Mouse (Mus musculus): Measurements from ENCODE around the gene Zbtb12. TPM values are rescaled to one million over a fixed set of nuclear protein-coding genes. Genes with fewer than 3 reads are reported as not detected.
"Not testable (repeated sequence)": the region's sequence is repeated elsewhere in the genome, so short reads cannot be mapped to it uniquely, and the experiment has no call there.

The Zbtb12 gene
- 1 to 10 TPM; 7.3 to 7.9 (median 7.6) TPM for total RNA-seq (2022)

DNA sequence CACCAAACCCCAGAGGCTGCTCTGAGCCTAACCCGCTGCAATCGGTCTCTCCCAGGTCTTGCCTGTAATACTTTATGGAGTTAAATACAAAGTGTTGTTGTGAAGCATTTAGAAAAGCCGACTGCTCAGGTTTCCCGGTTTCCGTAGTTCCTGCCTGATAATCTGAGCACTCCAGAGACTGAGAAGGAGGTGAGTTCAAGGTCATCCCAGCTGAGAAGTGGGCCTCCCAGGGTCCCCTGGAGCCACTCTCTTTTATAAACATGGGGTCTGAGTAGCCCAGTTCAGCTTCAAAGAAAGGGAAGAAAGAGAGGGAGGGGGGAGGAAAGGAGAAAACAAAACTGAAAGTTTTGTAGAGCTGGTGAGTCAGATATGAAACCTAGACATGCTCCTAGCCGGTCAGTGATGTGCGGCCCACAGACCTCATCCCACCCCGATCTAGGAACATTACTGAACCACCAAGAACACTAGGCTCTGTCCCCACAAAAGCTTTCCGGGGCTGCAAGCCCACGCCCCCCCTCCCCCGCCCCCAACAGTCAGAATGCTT is at the start of gene Zbtb12:
TSS of gene Zbtb12 (plus strand) at position 148 of the 544 bp plus-strand sequence.
- DNase-seq (ENCODE audit: low spot score in 2 of 2): no peak

DNA sequence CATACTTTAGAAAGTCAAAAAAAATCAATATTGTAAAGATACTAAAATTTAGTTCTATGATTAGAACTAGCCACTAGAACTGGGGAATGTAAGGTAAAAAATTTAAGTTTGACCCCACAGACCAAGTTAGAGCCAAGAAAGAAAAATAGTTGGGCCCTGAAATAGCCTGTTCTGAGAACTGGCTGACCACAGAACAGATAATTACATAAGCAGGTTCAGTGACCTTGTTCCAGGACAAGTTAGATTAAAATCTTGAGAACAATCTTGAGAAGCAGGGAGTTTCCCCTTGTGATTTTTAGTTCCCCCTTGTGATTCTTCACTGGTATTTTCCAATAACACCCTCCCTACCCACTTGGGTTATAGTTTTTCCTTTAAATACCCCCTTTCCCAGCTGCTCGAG is 48.5 kb upstream of the Zbtb12 start:
- DNase-seq (ENCODE audit: low spot score in 2 of 2): not testable (repeated sequence)

DNA sequence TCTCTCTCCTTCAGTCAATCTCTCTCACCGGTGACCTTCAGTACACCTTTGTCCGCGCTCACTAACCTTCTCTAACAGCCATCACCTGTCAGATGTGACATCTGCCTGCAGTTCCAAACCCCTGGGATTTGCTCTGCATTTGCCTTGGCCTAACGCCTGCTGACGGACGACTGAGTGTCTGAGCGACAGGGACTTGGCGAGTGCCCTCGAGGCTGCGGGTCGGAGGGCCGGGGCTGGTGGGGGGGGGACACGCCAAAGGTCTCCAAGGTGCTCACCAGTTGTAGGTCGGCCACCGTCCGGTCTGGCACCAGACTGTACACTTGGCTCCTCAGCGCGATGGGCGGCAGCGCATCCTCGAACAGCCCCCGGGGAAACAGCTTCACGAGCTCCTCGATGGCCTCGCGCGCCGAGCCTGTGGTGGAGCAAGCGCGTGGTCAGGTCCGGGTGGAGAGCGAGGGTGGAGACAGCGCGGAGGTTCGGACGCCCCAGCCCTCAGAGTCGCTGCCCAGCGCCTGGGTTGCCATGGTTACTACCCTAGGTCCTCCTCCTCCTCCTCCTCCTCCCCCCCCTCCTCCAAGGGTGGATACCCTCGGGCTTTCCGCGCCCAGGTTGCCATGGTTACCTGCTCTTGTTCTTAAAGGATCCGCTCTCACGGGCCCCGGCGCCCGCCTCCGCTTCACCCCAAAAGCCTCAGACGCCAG is 43.0 kb upstream of the Zbtb12 start:
- no peak for DNase-seq (ENCODE audit: low spot score in 2 of 2)

DNA sequence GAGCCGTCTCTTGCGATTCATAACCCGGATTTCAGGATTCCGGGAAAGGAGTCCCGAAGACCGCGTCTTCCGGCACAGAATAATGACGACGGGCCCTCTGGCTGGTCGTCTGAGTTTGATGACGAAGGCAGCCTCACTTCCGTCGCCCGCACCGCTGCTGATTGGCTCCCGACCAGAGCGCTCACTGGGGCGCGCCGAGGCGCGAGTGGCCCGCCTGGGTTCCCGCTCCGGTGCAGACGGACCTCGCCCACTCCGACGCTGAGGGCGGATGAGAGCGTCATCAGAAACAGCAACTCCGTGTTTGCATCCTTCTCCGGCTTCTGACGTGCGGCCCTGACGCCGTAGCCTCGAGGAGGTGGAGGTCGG is 42.4 kb upstream of the Zbtb12 start, which contains the start of the genes Stk19 and Dxo:
TSS of gene Stk19 (minus strand) at position 90 of the 366 bp plus-strand sequence.
TSS of gene Dxo (plus strand) at position 164 of the 366 bp plus-strand sequence.
- peak; percentile 82 to 88 for DNase-seq (ENCODE audit: low spot score in 2 of 2)

DNA sequence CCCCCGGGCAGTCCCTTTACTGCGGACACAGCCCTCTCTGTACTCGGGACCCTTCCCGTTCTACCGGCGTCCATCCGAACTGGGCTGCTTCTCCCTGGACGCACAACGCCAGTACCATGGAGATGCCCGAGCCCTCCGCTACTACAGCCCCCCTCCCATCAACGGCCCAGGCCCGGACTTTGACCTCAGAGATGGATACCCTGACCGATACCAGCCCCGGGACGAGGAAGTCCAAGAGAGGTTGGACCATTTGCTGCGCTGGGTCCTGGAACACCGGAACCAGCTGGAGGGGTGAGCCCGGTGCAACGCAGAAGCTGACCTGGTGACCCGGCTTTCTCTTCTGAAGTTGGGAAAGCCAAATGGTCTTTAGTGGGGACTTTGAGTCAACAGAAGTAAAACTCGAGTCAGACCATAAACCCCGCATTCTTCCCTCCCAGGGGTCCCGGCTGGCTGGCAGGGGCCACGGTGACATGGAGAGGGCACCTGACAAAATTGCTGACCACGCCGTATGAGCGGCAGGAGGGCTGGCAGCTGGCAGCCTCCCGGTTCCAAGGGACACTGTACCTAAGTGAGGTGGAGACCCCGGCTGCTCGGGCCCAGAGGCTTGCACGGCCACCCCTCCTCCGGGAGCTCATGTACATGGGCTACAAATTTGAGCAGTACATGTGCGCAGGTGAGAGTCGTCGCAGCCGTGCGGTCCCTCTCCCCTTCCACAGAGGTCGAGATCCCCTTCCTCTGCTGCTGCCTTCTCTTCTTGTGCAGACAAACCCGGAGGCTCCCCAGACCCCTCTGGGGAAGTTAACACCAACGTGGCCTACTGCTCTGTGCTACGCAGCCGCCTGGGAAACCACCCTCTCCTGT is 41.6 kb upstream of the Zbtb12 start:
- DNase-seq (ENCODE audit: low spot score in 2 of 2): no peak

DNA sequence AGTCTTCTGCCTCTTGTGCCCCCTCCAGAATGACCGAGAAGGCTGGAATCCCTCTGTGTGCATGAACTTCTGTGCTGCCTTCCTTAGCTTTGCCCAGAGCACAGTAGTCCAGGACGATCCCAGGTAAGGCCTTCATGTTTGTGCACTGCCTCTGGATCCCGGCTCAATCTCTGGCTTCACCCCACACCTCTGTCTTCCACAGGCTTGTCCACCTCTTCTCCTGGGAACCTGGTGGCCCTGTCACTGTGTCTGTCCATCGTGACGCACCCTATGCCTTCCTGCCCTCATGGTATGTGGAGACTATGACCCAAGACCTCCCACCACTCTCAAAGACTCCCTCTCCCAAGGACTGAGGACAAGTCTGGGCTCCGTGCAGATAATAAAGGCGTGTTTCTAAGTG is 40.5 kb upstream of the Zbtb12 start:
- no peak for DNase-seq (ENCODE audit: low spot score in 2 of 2)

DNA sequence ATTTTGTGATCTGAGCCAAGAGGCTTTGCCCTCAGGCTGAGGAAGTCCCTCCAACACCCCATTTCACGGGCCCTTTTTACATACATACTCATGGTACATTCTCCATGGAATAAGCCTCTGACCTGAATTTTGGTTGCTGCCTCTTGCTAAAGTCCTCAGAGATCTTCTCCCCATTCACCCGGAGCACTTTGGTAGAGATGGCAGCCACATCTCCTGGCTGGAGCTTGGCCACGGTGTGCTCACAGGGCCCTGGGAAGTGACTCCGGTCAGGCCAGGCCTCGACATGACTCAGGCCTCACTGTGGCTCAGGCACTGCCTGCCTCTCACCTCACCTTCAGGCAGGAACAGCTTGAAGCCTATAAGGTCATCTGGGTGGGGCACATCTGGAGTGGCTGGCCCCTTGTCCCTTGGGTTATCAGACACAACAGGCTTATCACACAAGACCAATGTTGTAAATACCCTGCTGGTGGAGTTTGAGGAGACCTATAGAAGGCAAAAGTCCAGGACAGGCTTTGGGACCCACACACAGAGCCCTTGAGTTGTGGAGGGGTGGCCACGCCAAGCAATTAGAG is 38.5 kb upstream of the Zbtb12 start:
- no peak for DNase-seq (ENCODE audit: low spot score in 2 of 2)

DNA sequence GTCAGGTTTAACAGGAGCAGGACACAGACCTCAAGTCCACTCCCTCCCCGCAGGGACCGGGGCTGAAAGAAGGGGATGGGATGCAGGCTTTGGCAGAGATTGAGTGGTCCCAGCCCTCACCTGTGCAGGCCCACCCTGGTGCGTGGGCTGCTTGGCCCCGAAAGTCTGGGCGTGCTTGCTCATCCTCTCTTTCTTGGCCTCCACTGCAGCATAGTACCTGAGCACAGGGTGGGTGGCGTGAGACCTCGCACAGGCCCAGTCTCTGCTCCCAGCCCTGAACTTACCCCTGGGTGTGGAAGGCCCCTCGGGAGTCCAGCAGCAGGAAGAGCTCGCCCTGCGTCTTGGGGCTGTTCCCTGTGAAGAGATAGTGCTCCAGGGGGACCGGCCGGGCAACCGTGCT is 34.4 kb upstream of the Zbtb12 start:
- no peak for DNase-seq (ENCODE audit: low spot score in 2 of 2)

DNA sequence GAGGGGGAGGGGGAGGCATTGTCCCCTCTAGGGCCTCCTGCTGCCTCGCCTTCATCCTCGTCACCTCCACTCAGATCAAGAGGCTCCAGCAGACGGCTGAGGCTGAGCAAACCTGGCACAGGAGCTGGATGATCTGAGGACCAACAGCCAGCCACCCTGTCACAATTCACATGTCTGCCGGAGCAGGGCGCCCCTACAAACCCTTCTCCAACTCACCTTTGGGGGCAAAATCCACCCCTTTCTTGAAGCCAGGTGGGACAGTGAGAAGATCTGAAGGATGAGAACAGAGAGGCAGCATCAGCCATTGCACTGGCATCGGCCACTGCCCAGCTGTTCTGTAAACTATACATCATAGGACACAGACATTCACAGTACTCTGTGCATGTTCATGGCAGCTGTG is 32.1 kb upstream of the Zbtb12 start:
- DNase-seq (ENCODE audit: low spot score in 2 of 2): no peak

DNA sequence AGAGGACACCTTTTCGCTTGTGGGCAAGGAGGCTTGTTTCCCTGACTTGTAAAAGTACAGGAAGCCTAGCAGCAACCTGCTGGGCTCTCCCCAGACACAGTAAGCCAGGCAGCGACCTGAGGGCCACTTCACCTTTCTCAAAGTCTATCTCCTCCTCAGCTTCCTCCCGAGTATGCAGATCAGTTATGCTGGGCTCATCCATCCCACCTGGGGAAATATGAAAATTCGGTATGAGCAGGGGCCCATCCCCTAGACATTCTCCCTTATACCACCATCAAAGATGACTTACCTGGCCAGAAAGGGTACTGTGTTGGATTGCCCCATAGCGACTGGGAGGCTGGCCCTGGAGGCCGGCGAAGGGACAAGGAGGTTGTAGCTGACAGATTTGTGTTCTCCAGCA is 31.7 kb upstream of the Zbtb12 start:
- DNase-seq (ENCODE audit: low spot score in 2 of 2): no peak

DNA sequence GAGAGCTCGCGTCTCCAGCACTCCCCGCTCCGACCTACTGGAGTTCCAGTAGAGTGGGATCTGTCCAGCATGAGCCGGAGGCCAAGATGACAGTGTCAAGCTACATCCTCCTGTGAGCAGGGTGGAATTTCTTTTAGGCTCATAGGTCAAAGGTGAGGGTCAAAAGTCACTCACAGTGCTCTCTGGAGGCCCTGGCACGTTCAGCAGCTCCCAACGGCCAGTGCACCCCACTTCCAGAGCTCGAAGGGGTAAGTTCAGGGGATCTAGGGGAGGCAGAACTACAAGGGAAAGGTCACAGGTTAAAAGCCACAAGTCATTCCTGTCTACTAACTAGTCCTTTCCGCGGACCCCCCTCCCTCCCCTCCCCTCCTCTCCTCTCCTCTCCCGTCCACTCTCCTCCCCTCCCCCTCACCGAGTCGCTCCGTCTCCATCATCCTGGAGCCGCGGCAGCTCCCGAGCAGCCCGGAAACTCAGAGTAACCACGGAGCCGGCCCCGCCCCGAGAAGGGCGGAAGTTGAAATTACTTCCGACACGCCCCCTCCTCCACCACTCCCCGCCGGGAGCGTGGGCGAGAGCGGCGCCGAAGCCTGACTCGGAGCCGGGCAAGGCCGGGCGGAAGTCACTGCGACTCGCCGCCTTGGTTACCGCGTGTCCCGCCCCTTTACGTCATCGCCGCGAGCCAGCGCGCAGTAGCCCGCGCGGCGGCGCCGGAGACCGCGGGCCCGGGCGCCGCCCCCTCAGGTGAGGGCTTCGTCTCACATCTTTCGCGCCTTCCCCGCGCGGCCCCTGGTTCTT is 29.4 kb upstream of the Zbtb12 start, which contains the start of the genes Skiv2l and Nelfe:
TSS of gene Skiv2l (minus strand) at position 489 of the 795 bp plus-strand sequence.
TSS of gene Nelfe (plus strand) at position 670 of the 795 bp plus-strand sequence.
- peak; percentile 95 to 96 for DNase-seq (ENCODE audit: low spot score in 2 of 2)

DNA sequence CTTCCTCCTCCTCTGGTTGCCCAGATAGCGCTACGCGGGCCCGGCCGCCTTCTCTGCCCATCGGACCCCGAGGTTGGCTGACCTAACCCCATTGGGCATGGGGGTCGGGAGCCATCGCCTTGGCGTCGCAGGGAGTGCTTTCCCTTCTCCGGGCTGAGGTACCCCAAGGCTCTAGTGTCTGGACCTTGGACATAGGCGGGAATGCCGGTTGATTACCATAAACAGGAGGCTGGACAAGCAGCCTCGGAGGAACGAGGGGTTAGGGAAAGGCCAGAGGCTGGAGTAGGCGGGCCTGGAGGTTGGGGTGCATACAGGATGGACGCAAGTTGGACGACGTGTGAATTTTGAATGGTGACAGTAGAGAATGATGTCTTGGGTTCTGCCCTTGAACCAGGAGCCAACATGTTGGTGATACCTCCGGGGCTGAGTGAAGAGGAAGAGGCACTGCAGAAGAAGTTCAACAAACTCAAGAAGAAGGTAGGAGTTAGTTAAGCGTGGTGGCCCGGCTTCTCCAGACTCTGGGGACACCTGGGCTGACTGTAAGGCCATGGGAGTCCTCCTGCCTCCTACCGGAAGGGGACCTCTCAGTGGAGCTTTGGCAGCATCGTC is 28.7 kb upstream of the Zbtb12 start:
- DNase-seq (ENCODE audit: low spot score in 2 of 2): no peak

DNA sequence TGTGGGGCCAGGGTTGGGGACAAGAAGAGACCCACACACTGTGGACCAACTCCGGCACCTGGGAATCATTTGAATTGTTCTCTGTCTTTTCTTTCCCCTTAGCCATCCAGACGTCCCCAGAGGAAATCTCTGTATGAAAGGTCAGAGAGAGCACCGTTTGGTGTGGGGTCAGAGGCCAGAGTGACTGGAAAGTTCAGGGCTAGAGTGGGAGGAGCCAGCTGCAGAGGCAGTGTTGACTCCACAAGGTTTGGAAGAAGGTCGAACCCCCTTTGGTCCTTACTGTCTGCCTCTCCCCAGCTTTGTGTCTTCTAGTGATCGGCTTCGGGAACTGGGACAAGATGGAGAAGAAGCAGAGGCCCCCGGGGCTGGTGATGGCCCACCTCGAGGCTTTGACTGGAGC is 25.8 kb upstream of the Zbtb12 start:
- DNase-seq (ENCODE audit: low spot score in 2 of 2): no peak

DNA sequence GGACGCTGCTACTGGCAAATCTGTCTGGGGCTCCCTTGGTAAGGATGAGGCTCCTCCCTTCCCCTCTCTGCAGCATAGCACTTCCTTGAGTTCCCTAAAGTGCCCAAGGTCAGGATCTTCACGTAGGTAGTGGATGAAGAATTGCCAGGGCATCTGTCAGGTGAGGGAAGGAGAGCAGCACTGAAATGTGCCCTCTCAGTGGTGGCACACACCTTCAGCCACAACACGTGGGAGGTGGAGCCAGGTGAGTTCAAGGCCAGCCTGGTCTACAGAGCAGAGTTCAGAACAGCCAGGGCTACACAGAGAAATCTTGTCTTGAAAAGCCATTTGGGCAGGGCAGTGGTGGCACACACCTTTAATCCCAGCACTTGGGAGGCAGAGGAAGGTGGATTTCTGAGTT is 24.5 kb upstream of the Zbtb12 start:
- no peak for DNase-seq (ENCODE audit: low spot score in 2 of 2)

DNA sequence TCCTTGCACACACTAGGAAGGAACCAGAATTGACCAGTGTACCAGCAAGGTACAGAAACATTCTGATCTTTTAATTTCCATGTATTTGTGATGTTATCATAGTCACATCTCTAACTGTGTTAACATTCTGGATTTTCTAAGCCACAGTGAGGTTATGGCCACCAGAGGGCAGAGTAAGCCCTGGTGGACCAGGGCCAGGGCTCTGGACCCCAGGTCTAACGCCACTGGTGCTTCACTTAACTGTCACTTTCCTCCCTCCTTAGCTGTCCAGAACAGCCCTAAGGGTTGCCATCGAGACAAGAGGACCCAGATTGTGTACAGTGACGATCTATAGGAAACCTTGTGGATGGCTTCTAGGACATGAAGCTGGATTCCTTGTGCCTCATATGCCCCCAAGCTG is 23.5 kb upstream of the Zbtb12 start:
- DNase-seq (ENCODE audit: low spot score in 2 of 2): peak in 1 of 2 experiments; percentile 32

DNA sequence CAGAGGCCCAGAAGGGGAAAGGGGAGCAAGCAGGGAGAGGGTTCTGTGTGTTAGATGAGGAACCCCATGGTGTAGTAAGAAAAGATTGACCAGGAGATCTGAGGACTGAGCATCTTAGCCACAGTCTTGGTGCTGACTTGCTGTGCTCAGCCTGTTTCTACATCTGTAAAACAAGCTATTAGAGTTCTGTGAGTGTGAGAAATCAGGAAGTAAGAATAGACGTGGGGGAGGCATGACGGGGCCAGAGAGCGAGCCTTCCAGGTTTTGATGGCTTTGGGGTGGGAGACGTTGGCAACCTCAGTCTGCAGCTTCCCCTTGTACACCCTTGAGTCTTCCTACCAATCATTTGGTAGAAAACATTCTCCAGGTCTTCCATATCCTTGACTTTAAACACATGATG is 20.6 kb upstream of the Zbtb12 start:
- DNase-seq (ENCODE audit: low spot score in 2 of 2): no peak

DNA sequence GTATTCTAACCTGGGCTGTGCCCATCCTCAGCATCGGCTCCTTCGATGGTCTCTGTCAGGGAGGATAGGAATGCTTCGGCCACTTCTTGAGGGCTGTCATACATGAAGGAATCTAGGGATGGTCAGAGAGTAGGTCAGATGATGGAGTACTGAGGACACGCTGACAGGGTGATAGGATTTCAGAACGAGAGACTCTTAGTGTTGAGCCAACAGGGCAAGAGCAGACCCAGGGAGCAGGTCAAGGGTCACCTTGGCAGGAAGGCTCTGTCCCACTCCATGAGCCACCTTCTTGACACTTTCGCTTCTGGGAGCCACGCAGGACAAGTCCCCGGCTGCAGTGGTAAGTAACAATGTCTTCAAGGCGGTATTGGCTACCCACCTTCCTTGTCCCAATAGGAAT is 18.8 kb upstream of the Zbtb12 start:
- DNase-seq (ENCODE audit: low spot score in 2 of 2): no peak

DNA sequence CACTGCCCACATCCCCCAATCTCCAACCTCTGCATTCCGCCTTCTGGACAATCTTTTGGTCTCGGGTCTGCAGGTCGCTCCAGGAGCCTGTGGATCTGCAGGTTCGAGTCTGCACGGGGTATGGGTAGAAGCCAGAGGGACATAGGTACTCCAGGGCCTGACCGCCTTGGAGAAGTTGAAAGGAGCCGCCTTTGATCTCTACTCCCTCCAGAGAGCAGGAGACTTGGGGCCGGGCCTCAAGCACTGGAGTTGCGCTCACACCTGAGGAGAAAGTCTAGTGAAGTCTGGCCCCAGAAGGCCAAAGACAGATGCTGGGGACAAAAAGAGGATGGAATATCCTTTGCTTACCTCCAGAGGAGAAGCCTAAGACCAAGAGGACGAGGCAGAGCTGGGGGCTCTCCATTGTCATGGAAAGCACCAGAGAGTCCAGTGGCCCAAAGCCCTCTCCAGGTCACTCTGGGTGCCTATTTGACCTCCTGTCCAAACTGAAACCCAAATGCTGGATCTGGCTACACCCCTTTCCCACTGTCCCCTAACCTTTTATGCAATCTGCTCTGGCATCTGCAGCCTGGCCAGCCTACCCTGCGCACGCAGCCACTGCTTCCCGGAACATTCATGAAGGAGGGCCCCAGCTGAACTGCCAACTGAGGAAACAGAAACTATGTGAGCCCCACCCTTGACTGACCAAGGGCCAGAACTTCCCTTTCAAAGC is 17.4 kb upstream of the Zbtb12 start:
- DNase-seq (ENCODE audit: low spot score in 2 of 2): peak in 1 of 2 experiments; percentile 28

DNA sequence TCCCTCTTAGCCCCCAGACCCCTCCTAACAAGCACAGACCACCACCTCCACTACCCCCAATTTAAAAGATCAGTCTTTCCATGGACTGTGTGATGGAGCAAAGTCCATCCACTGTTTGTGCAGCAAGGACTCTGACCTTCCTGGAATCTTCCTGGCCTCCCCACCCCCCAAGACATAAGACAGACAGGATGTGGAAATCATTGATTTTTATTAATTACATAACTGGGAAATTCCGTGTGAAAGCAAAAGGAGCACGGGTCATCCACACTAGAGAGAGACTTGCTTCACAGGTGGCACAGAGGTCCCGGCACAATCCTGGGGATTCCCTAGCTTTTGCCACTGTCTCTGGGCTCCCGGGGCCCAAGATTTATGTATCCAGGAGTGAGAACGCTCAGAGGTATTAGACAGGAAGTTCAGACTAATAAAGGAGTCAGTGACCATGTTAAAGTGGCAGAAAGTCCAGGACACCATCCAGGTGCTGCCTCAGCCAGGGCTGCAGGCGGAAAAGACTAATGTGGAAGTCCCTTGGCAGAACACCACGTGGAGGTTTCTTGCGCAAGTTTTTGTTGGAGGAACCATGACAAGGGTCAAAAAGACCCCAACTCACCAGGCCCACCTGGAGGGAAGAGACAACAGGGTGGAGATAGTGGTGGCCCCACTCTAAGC is 16.7 kb upstream of the Zbtb12 start, which contains the start of gene Cfb:
TSS of gene Cfb (minus strand) at position 103 of the 666 bp plus-strand sequence.
- no peak for DNase-seq (ENCODE audit: low spot score in 2 of 2)

Data from gastrocnemius, adult 8-10 months (tissue).